Mouse (Mus musculus) layer of hippocampus, adult 9-11 months (tissue): ENCODE results near the gene Sost.

ENCODE experiments used
- DNase-seq: peaks from one replicate; pipeline ENCODE4 v3.0.0; 2022

The Sost gene

GRCm38 (mm10) chr11:101982981-101983411 lies 16.2 kb upstream of the Sost start:
- DNase-seq, result no peak

DNA sequence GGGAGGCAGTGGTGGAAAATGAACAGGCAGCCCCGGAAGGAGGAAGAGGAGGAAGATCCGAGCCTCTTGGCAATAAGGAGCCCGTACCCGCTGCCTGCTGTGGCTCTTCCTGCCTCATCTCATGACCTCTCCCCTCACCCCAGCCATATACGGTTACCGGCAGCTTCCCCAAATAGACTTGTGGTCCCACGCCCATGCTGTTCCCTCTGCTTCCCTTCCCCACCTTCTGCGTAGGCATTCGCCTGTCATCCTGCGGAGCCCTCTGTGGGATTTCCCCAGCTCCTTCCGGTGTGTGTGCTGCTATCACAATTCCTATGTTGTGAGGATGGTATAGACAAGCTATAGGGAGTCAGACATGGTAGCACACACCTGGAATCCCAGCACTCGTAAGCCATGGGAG lies 15.0 kb upstream of the Sost start:
- DNase-seq, result no peak

GRCm38 (mm10) chr11:101980603-101981157 lies 13.9 kb upstream of the Sost start:
- DNase-seq, result no peak

- no peak for DNase-seq
Observed at GRCm38 (mm10) chr11:101979140-101979539, 12.3 kb upstream of the Sost start.

DNA sequence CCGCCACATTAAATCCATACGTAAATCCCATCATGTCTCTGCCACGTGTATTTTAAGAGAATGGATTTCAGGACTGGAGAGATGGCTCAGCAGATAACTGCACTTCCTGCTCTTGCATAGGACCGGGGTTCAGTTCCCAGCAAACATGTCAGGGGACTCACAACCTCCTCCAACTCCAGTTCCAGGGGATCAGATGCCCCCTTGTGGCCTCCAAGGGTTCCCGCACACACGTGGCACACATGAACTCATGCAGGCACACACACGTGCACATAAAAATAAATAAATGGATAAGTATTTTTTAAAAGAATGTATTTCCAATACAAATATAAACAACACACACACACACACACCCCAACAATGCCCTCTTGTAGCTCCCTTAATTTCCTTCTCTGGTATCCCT lies 10.1 kb upstream of the Sost start:
- DNase-seq, result no peak

- DNase-seq, result no peak
Observed at GRCm38 (mm10) chr11:101974923-101975322, 8.1 kb upstream of the Sost start.

DNA sequence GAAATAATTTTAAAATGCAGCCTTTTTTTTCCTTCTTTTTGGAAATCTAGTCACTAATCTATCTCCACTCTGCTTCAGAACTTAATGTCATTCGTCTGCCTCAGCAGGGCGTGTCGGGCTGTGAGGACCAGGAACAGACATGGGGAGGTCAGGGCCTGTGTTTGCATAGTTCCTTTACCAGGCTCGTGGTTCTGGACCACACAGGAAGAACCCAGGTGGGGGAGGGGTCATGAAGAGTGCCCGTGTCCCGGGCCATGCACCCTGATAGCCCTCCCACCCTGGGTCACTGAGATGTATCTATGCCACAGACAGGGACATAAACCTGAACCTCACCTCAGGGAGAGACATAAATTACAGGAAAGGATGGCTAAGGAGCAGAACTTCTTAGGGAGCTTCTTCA lies 7.4 kb upstream of the Sost start:
- DNase-seq, result no peak

DNA sequence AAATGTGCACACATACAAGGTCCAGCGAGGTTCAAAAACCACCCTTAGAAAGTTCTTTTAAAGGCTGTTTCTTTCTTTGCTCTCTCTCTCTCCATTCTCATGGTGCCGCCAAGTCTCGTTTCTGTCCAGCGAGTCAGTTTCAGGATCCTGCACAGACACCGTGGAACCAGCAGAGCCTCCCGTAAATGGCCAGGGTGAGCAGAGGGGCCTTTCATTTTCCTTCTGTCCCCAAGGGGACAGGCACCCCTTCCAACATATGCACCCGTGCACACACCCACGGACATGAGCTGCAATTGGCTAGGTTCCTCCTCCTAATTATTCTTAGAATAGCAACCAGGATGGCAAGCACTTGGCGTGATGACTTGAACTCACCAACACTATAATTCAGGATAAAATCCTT lies 6.7 kb upstream of the Sost start:
- DNase-seq, result no peak

GRCm38 (mm10) chr11:101972651-101973050 lies 5.8 kb upstream of the Sost start:
- no peak for DNase-seq

GRCm38 (mm10) chr11:101972097-101972496 lies 5.3 kb upstream of the Sost start:
- no peak for DNase-seq

DNA sequence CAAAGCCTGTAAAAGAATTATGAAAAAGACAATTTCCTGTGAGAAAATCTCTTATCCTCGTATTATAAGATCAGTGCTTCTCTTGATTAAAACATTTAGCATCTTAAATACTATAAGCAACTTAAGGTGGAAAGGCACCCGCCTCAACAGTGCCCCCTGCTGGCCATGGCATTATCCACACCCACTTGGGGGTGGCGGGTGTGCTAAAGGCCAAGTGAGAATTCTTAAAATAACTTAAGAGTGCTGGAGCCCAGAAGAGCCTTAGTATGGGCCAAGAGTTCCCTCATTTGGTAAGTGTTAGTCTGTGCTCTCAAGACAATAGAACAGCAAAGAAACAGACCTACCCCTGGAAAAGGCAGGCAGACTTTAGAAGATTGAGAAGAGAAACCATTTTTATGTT lies 4.6 kb upstream of the Sost start:
- DNase-seq, result no peak

- DNase-seq, result no peak
Observed at GRCm38 (mm10) chr11:101969835-101970234, 3.0 kb upstream of the Sost start.

- DNase-seq, result peak; percentile 81
Observed at GRCm38 (mm10) chr11:101968791-101969190, 2.0 kb upstream of the Sost start.

DNA sequence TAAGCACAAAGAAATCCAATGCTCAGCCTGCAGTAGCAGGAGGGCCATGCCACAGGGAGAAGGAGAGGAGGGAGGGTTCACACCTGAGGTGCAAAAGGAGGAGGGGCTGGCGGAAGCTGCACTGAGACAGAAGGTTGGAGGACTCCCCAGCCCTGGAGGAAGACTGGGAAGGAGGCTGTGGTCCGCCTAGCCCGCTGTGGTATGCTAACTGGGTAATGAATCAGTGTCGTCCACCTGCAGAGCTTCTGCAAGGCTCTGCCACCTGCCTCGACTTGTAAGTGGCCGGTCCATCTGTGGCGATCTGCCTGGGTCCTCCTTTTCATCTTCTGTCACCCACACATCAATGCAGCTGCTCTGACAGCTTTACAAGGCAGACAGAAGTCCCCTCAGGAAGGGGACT lies 1.5 kb upstream of the Sost start:
- DNase-seq, result no peak

GRCm38 (mm10) chr11:101965553-101965952 lies 1.3 kb downstream of the Sost start:
- DNase-seq, result no peak

GRCm38 (mm10) chr11:101964647-101965046 lies 2.2 kb downstream of the Sost start:
- DNase-seq, result no peak

DNA sequence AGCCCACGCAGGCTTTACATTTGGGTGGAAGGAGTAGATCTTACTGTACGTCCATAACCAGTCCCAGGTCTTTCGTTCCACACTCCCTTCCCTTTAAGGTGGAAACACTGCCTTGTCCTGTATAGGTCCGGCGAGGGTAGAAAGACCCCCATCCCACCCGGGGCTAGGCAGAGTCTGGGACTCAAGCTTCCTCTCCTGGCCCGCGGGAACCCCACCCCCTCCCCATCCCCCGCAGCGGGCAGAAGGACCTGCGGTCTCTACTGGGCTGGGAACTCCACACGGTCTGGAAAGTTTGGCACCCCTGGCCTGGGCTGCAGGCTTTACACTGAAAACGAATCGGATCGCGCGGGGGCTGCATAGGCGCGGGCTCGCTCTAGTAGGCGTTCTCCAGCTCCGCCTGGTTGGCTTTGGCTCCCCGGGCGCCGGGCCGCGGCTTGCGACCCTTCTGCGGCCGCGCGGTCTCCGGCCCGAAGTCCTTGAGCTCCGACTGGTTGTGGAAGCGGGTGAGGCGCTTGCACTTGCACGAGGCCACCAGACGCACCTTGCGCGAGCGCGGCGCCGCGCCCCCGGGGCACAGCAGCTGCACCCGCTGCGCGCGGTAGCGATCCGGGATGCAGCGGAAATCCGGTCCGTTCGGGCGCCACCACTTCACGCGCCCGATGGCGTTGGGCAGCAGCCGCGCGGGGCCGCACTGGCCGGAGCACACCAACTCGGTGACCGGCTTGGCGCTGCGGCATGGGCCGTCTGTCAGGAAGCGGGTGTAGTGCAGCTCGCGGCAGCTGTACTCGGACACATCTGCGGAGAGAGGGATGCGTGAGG lies 3.1 kb downstream of the Sost start:
- no peak for DNase-seq

- no peak for DNase-seq
Observed at GRCm38 (mm10) chr11:101963043-101963442, 3.8 kb downstream of the Sost start.

- DNase-seq, result no peak
Observed at GRCm38 (mm10) chr11:101957476-101957875, 9.3 kb downstream of the Sost start.

- no peak for DNase-seq
Observed at GRCm38 (mm10) chr11:101953441-101953840, 13.4 kb downstream of the Sost start.

GRCm38 (mm10) chr11:101952541-101953341 lies 14.1 kb downstream of the Sost start:
- no peak for DNase-seq

- no peak for DNase-seq
Observed at GRCm38 (mm10) chr11:101950021-101950420, 16.8 kb downstream of the Sost start.

- no peak for DNase-seq
Observed at GRCm38 (mm10) chr11:101946525-101946924, 20.3 kb downstream of the Sost start.

DNA sequence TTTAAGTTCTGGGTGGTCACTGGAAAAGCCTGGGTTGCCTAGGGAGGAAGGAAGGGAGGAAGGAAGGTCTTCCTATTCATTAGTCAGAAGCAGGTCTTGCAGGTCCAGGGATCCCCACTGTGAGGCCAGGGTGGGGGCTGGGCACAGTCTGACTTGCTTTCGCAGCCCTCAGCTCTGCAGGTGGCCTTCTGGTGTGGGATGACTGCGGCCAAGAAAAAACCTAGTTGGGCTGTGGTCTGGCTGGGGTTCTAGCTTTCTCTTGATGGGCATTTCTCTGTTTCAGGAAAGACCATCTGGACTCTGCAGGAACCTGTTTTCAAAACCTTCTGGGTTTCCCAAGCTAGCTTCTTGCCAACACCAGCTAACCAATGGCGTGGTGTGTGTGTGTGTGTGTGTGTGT lies 23.8 kb downstream of the Sost start:
- no peak for DNase-seq
